Mouse (Mus musculus): ENCODE measurements around the gene Sh2d3c. TPM values are rescaled to one million over a fixed set of nuclear protein-coding genes. Genes with fewer than 3 reads are reported as not detected.

Sh2d3c gene
- total RNA-seq, 2 experiments from 2014 or later, result 3.3 to 10.5 TPM

GRCm38 (mm10) chr2:32750199-32750598, 29.3 kb downstream of the Sh2d3c start:
- no peak for ATAC-seq (replicated peaks; ENCODE audit: low FRiP score, poor library complexity, severe bottlenecking)

GRCm38 (mm10) chr2:32750887-32751664, 30.2 kb downstream of the Sh2d3c start:
- ATAC-seq (replicated peaks; ENCODE audit: low FRiP score, poor library complexity, severe bottlenecking), result no peak

- no peak for ATAC-seq (replicated peaks; ENCODE audit: low FRiP score, poor library complexity, severe bottlenecking)
These were observed 30.8 kb downstream of the Sh2d3c start for GRCm38 (mm10) chr2:32751665-32752033.

- ATAC-seq (replicated peaks; ENCODE audit: low FRiP score, poor library complexity, severe bottlenecking), result no peak
These were observed 31.3 kb downstream of the Sh2d3c start for GRCm38 (mm10) chr2:32752181-32752580.

GRCm38 (mm10) chr2:32756674-32757055, 35.8 kb downstream of the Sh2d3c start:
- ATAC-seq (replicated peaks; ENCODE audit: low FRiP score, poor library complexity, severe bottlenecking), result peak; percentile 23

- peak; percentile 95 for ATAC-seq (replicated peaks; ENCODE audit: low FRiP score, poor library complexity, severe bottlenecking)
These were observed 36.4 kb downstream of the Sh2d3c start, which contains the start of gene Tor2a for GRCm38 (mm10) chr2:32757056-32757845. TSS of gene Tor2a (plus strand) at chr2:32757234.

- no peak for ATAC-seq (replicated peaks; ENCODE audit: low FRiP score, poor library complexity, severe bottlenecking)
These were observed 37.6 kb downstream of the Sh2d3c start for GRCm38 (mm10) chr2:32758503-32758902.

GRCm38 (mm10) chr2:32759001-32759400, 38.1 kb downstream of the Sh2d3c start:
- ATAC-seq (replicated peaks; ENCODE audit: low FRiP score, poor library complexity, severe bottlenecking), result no peak

GRCm38 (mm10) chr2:32761361-32761760, 40.5 kb downstream of the Sh2d3c start:
- no peak for ATAC-seq (replicated peaks; ENCODE audit: low FRiP score, poor library complexity, severe bottlenecking)

GRCm38 (mm10) chr2:32761859-32762258, 41.0 kb downstream of the Sh2d3c start:
- ATAC-seq (replicated peaks; ENCODE audit: low FRiP score, poor library complexity, severe bottlenecking), result no peak

GRCm38 (mm10) chr2:32763353-32763752, 42.5 kb downstream of the Sh2d3c start:
- ATAC-seq (replicated peaks; ENCODE audit: low FRiP score, poor library complexity, severe bottlenecking), result no peak

GRCm38 (mm10) chr2:32767241-32767640, 46.4 kb downstream of the Sh2d3c start:
- ATAC-seq (replicated peaks; ENCODE audit: low FRiP score, poor library complexity, severe bottlenecking), result no peak

GRCm38 (mm10) chr2:32768661-32769285, 47.9 kb downstream of the Sh2d3c start:
- no peak for ATAC-seq (replicated peaks; ENCODE audit: low FRiP score, poor library complexity, severe bottlenecking)

- ATAC-seq (replicated peaks; ENCODE audit: low FRiP score, poor library complexity, severe bottlenecking), result no peak
These were observed 48.7 kb downstream of the Sh2d3c start for GRCm38 (mm10) chr2:32769327-32770085.

GRCm38 (mm10) chr2:32771886-32772285, 51.0 kb downstream of the Sh2d3c start:
- no peak for ATAC-seq (replicated peaks; ENCODE audit: low FRiP score, poor library complexity, severe bottlenecking)

- no peak for ATAC-seq (replicated peaks; ENCODE audit: low FRiP score, poor library complexity, severe bottlenecking)
These were observed 51.9 kb downstream of the Sh2d3c start for GRCm38 (mm10) chr2:32772626-32773279.

- ATAC-seq (replicated peaks; ENCODE audit: low FRiP score, poor library complexity, severe bottlenecking), result peak; percentile 97
These were observed 54.7 kb downstream of the Sh2d3c start, which contains the start of the genes Ttc16 and Ptrh1 for GRCm38 (mm10) chr2:32775359-32776074. TSS of gene Ttc16 (minus strand) at chr2:32775633. TSS of gene Ptrh1 (plus strand) at chr2:32775786.

- no peak for ATAC-seq (replicated peaks; ENCODE audit: low FRiP score, poor library complexity, severe bottlenecking)
These were observed 55.3 kb downstream of the Sh2d3c start for GRCm38 (mm10) chr2:32776192-32776591.

- no peak for ATAC-seq (replicated peaks; ENCODE audit: low FRiP score, poor library complexity, severe bottlenecking)
These were observed 57.2 kb downstream of the Sh2d3c start for GRCm38 (mm10) chr2:32778081-32778480.

Data from erythroid progenitor cell, adult 5-6 weeks (primary cell).